Mouse (Mus musculus): ENCODE results near the gene Vmp1. TPM values are rescaled to one million over a fixed set of nuclear protein-coding genes. Genes with fewer than 3 reads are reported as not detected.

Vmp1 gene
- polyA plus RNA-seq, 1 experiment: 50.2 TPM

- no peak for DNase-seq (ENCODE audit: low read depth)
- TF ChIP-seq CTCF (IDR thresholded peaks at IDR 0.05; ENCODE audit: borderline replicate concordance, extremely low read depth, insufficient read depth, insufficient read length) (no peak), POLR2A (IDR thresholded peaks at IDR 0.05; ENCODE audit: borderline replicate concordance, extremely low read depth, insufficient read depth, insufficient read length, poor library complexity, severe bottlenecking) (no peak)
Measured at GRCm38 (mm10) chr11:86599378-86600208, 84.0 kb downstream of the Vmp1 start.

DNA sequence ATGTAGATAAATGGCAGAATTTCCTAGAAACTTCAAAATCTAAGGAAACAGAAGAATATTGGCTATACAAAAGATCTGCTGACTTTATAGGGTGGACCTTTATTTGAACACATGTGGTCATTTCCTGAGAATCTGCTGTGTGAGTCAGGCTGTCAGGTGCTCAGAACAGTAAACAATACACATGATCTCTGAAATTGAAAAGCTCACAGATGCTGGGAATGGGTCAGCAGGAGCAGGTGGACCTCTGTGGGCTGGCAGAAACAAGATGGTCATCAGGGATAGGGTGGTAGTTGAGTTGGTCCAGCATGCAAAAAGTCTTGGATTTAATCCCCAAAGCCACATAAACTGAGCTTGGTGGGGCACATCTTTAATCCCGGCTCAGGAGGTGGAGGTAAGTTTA is 85.1 kb downstream of the Vmp1 start:
- DNase-seq (ENCODE audit: low read depth): no peak
- no peak for TF ChIP-seq POLR2A (IDR thresholded peaks at IDR 0.05; ENCODE audit: borderline replicate concordance, extremely low read depth, insufficient read depth, insufficient read length, poor library complexity, severe bottlenecking)
- no peak for TF ChIP-seq CTCF (IDR thresholded peaks at IDR 0.05; ENCODE audit: borderline replicate concordance, extremely low read depth, insufficient read depth, insufficient read length)

- TF ChIP-seq POLR2A (IDR thresholded peaks at IDR 0.05; ENCODE audit: borderline replicate concordance, extremely low read depth, insufficient read depth, insufficient read length, poor library complexity, severe bottlenecking) (no peak), CTCF (IDR thresholded peaks at IDR 0.05; ENCODE audit: borderline replicate concordance, extremely low read depth, insufficient read depth, insufficient read length) (no peak)
- DNase-seq (ENCODE audit: low read depth): no peak
Measured at GRCm38 (mm10) chr11:86598154-86598553, 85.5 kb downstream of the Vmp1 start.

GRCm38 (mm10) chr11:86596976-86597375 is 86.7 kb downstream of the Vmp1 start:
- TF ChIP-seq CTCF (IDR thresholded peaks at IDR 0.05; ENCODE audit: borderline replicate concordance, extremely low read depth, insufficient read depth, insufficient read length) (no peak), POLR2A (IDR thresholded peaks at IDR 0.05; ENCODE audit: borderline replicate concordance, extremely low read depth, insufficient read depth, insufficient read length, poor library complexity, severe bottlenecking) (no peak)
- no peak for DNase-seq (ENCODE audit: low read depth)

DNA sequence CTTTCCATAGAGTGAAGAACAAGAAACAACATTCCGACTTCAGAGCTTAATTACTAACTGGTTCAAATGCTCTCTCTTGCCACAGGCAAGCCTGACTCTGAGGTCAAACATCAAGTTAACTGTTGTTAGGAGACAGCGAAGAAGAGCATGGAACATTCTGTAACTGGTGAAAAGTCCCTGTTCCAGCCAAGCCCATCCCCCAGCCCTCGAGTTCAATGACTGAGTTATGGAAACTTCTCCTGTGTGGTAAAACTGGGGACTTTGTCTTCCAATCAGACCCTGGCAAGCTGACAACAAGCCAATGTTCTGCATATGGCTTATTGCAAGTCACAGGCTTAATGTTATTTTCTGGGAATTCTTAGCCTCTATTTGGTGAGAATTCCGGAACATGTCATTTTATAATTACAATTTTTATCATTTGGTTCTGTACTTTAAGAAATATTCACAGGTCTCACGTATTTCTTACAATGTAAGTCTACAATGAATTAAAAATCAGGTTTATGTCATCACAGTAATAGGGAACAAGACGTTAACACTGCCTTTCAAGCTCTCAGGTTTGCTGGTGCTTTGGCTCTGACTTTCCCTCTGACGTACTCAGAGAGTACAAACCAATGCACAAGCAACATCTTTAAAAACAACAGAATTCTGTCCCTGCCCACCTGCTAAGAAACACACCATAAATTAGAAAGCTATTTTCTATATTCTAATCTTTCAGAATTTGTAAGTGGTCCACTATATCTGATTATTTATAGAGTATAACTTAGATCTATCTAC is 87.3 kb downstream of the Vmp1 start:
- peak; percentile 18 for DNase-seq (ENCODE audit: low read depth)

GRCm38 (mm10) chr11:86595366-86595765 is 88.3 kb downstream of the Vmp1 start:
- no peak for DNase-seq (ENCODE audit: low read depth)
- TF ChIP-seq CTCF (IDR thresholded peaks at IDR 0.05; ENCODE audit: borderline replicate concordance, extremely low read depth, insufficient read depth, insufficient read length) (no peak), POLR2A (IDR thresholded peaks at IDR 0.05; ENCODE audit: borderline replicate concordance, extremely low read depth, insufficient read depth, insufficient read length, poor library complexity, severe bottlenecking) (no peak)

More for the DNA sequence above, 87.3 kb downstream of the Vmp1 start:
- no peak for TF ChIP-seq CTCF (IDR thresholded peaks at IDR 0.05; ENCODE audit: borderline replicate concordance, extremely low read depth, insufficient read depth, insufficient read length)

- TF ChIP-seq POLR2A (IDR thresholded peaks at IDR 0.05; ENCODE audit: borderline replicate concordance, extremely low read depth, insufficient read depth, insufficient read length, poor library complexity, severe bottlenecking): no peak
- DNase-seq (ENCODE audit: low read depth): no peak
Measured at GRCm38 (mm10) chr11:86594188-86594876, 89.3 kb downstream of the Vmp1 start.

DNA sequence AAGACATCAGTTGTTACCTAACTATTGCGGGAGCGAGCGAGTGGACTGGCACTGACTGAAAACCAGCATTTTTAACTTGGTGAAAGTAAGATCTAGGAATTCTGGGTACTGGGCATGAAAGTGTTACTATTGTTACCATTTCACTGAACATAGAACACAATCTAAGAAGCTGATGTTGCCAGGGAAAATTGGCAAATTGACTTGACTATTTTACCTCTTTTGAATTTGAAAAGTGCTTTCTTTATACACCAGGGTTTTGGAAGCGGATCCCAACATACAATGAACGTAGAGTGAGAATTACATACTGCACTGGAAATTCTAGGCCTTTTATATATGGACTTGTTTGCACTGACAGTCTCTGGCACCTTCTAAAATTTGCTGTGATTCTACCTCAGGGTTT is 90.2 kb downstream of the Vmp1 start:
- no peak for TF ChIP-seq CTCF (IDR thresholded peaks at IDR 0.05; ENCODE audit: borderline replicate concordance, extremely low read depth, insufficient read depth, insufficient read length)
- TF ChIP-seq POLR2A (IDR thresholded peaks at IDR 0.05; ENCODE audit: borderline replicate concordance, extremely low read depth, insufficient read depth, insufficient read length, poor library complexity, severe bottlenecking): no peak
- no peak for DNase-seq (ENCODE audit: low read depth)

DNA sequence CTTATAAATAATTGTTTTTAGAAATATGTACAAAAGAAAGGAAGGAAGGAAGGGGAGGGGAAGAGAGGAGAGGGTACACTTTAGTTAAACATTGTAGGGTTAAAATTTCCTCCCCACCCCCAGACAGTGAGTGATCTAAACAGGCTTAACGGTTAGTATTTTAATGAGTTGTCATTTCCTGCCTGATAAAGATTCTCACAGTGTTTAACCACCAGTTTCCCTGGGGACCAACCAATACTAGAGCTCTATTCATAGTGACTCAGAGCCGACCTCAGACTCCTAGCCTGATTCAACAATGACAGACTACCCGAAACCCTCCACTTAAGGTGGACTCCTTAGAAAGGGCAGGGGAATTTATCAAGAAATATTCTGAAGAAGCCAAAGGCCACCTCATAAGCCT is 90.6 kb downstream of the Vmp1 start:
- peak; percentile 17 for DNase-seq (ENCODE audit: low read depth)
- TF ChIP-seq POLR2A (IDR thresholded peaks at IDR 0.05; ENCODE audit: borderline replicate concordance, extremely low read depth, insufficient read depth, insufficient read length, poor library complexity, severe bottlenecking) (no peak), CTCF (IDR thresholded peaks at IDR 0.05; ENCODE audit: borderline replicate concordance, extremely low read depth, insufficient read depth, insufficient read length) (no peak)

GRCm38 (mm10) chr11:86591931-86592616 is 91.6 kb downstream of the Vmp1 start:
- TF ChIP-seq POLR2A (IDR thresholded peaks at IDR 0.05; ENCODE audit: borderline replicate concordance, extremely low read depth, insufficient read depth, insufficient read length, poor library complexity, severe bottlenecking) (no peak), CTCF (IDR thresholded peaks at IDR 0.05; ENCODE audit: borderline replicate concordance, extremely low read depth, insufficient read depth, insufficient read length) (no peak)
- DNase-seq (ENCODE audit: low read depth): no peak

GRCm38 (mm10) chr11:86591301-86591845 is 92.3 kb downstream of the Vmp1 start:
- no peak for TF ChIP-seq POLR2A (IDR thresholded peaks at IDR 0.05; ENCODE audit: borderline replicate concordance, extremely low read depth, insufficient read depth, insufficient read length, poor library complexity, severe bottlenecking)
- DNase-seq (ENCODE audit: low read depth): no peak

Data from brain, embryonic 14.5 days (tissue).